Mouse (Mus musculus): ENCODE results near the gene Nlrp4e.
"Not testable (repeated sequence)": the region's sequence is repeated elsewhere in the genome, so short reads cannot be mapped to it uniquely, and the experiment has no call there.

DNA sequence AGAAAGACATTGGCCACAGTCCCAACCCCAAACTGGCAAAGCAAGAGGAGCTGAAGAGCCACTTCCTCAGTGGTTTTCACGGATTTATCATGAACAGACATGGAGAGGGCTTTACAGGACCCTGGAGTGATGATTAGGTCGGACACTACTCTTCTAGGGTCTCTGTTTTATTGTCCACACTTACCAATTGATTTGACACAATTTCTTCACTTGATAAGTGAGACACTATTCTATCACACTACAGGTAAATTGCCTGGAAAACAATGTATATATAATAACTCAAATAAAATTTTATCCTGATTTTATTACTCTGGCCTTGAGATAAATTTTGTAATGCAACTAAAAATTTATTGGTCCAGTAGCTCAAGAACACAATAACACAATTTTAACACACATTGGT is 49.4 kb upstream of the Nlrp4e start, which contains the start of gene Vmn1r166:
- not testable (repeated sequence) for TF ChIP-seq CTCF (IDR thresholded peaks at IDR 0.05; ENCODE audit: insufficient read depth, low read length); POLR2A (IDR thresholded peaks at IDR 0.05; ENCODE audit: borderline replicate concordance, extremely low read depth, low read depth, low read length)
